Mouse (Mus musculus) ES-E14 (cell line): ENCODE results near the gene Zdhhc13. TPM values are rescaled to one million over a fixed set of nuclear protein-coding genes. Genes with fewer than 3 reads are reported as not detected.

Experiments used
- DNase-seq: peaks from one replicate; pipeline ENCODE4 v3.0.0-alpha.2; 2013; ENCODE audit warnings: low read depth, low spot score
- H3K27ac ChIP-seq: 2 replicates; pipeline ENCODE4 v1.5.1; 2012; ENCODE audit warnings: low read depth, mild to moderate bottlenecking, low read length, moderate library complexity, mixed read lengths; ENCODE audit not compliant: poor library complexity, insufficient read depth, severe bottlenecking
- H3K36me3 ChIP-seq: 2 replicates; pipeline ENCODE4 v1.6.1; 2012; ENCODE audit warnings: mild to moderate bottlenecking, low read length, moderate library complexity, mixed read lengths; ENCODE audit not compliant: control insufficient read depth, poor library complexity, insufficient read depth, severe bottlenecking
- H3K4me1 ChIP-seq, 2 experiments: fragments of 150-350 bp in 1 of 2; sonication (generic) in 1 of 2; 2 replicates each; pipeline ENCODE4 v1.6.1; 2012; ENCODE audit warnings: low read length in 2 of 2, mild to moderate bottlenecking in 1 of 2, mixed read lengths in 1 of 2; ENCODE audit not compliant: control insufficient read depth in 2 of 2, insufficient read depth in 2 of 2, poor library complexity in 1 of 2
- H3K4me3 ChIP-seq, 2 experiments: fragments of 150-350 bp in 1 of 2; sonication (generic) in 1 of 2; 2 replicates each; pipeline ENCODE4 v1.5.1; 2012; ENCODE audit warnings: low read length in 2 of 2, low read depth in 1 of 2, mild to moderate bottlenecking in 1 of 2, mixed read lengths in 1 of 2; ENCODE audit not compliant: insufficient read depth in 1 of 2, poor library complexity in 1 of 2, severe bottlenecking in 1 of 2
- H3K9ac ChIP-seq: 2 replicates; pipeline ENCODE4 v1.6.1; 2012; ENCODE audit warnings: low read depth, mild to moderate bottlenecking, low read length, mixed read lengths; ENCODE audit not compliant: poor library complexity, insufficient read depth, severe bottlenecking
- H3K9me3 ChIP-seq: fragments of 150-350 bp; sonication (generic); 2 replicates; pipeline ENCODE4 v1.6.1; 2012; ENCODE audit warnings: low read depth, mild to moderate bottlenecking, low read length; ENCODE audit not compliant: control insufficient read depth, insufficient read depth
- CHD2 ChIP-seq: IDR thresholded peaks from 2 replicates; pipeline ENCODE4 v1.6.1; 2014; ENCODE audit warnings: mild to moderate bottlenecking, low read depth, low read length, inconsistent platforms
- HCFC1 ChIP-seq: IDR thresholded peaks from 2 replicates; pipeline ENCODE4 v1.6.1; 2012; ENCODE audit warnings: low read length, inconsistent platforms, borderline replicate concordance; ENCODE audit not compliant: insufficient read depth
- MAFK ChIP-seq: IDR thresholded peaks from 2 replicates; pipeline ENCODE4 v1.6.1; 2014; ENCODE audit warnings: mild to moderate bottlenecking, low read depth, low read length, inconsistent platforms; ENCODE audit not compliant: insufficient read depth
- ZC3H11A ChIP-seq: IDR thresholded peaks from 2 replicates; pipeline ENCODE4 v1.6.1; 2012; ENCODE audit warnings: low read depth, mild to moderate bottlenecking, inconsistent platforms, low read length, borderline replicate concordance
- ZNF384 ChIP-seq: IDR thresholded peaks from 2 replicates; pipeline ENCODE4 v1.6.1; 2012; ENCODE audit warnings: low read depth, low read length, inconsistent platforms
- in situ Hi-C, 2 experiments: fragments of 600-800 bp; cut with MboI; formaldehyde crosslinking; loops; one replicate each; pipeline ENCODE4 v1.15.1; 2025; ENCODE audit warnings: low sequenced_read_pairs in 2 of 2, inconsistent platforms in 1 of 2; ENCODE audit not compliant: unreplicated experiment in 2 of 2
- total RNA-seq: library from RNA; depleted of rRNA; stranded (reverse); fragments of 300-350 nt; gene quantifications from 2 replicates; pipeline ENCODE4 v1.2.3, GENCODE M21; 2012

The Zdhhc13 gene
- total RNA-seq, 1 experiment = 58.0 TPM

- Histone ChIP-seq H3K36me3 (no peaks in the 10 kb centered on the region), H3K4me3 (no peak overlapping the region), H3K9ac (no peak overlapping the region), H3K27ac (no peak overlapping the region), H3K4me1 (no peaks in the 10 kb centered on the region), H3K9me3 (no peaks in the 10 kb centered on the region)
- TF ChIP-seq HCFC1 (no peak), ZNF384 (no peak), CHD2 (no peak), MAFK (no peak), ZC3H11A (no peak)
- DNase-seq = no peak
- in situ Hi-C loops = no loop called here
These were observed 10.9 kb upstream of the Zdhhc13 start for GRCm38 (mm10) chr7:48777721-48778504.

GRCm38 (mm10) chr7:48779110-48779509 lies 9.7 kb upstream of the Zdhhc13 start:
- H3K9me3 ChIP-seq = no peaks in the 10 kb centered on the region
- H3K36me3 ChIP-seq = no peaks in the 10 kb centered on the region
- no peak overlapping the region for H3K27ac ChIP-seq
- DNase-seq = no peak
- no peak overlapping the region for H3K4me3 ChIP-seq
- H3K9ac ChIP-seq = no peak overlapping the region
- in situ Hi-C loops = no loop called here
- TF ChIP-seq HCFC1 (no peak), CHD2 (no peak), ZC3H11A (no peak), MAFK (no peak), ZNF384 (no peak)
- H3K4me1 ChIP-seq = no peaks in the 10 kb centered on the region

GRCm38 (mm10) chr7:48782432-48782831 lies 6.4 kb upstream of the Zdhhc13 start:
- no peaks in the 10 kb centered on the region for H3K9me3 ChIP-seq
- in situ Hi-C loops = no loop called here

GRCm38 (mm10) chr7:48784773-48785523 lies 3.9 kb upstream of the Zdhhc13 start:
- in situ Hi-C loops = no loop called here
- Histone ChIP-seq H3K9me3 (no peaks in the 10 kb centered on the region), H3K4me3 (no peak overlapping the region), H3K27ac (no peak overlapping the region), H3K4me1 (peaks cover 0 to 3% of the 10 kb centered on the region in 2 experiments; a peak in 2 of 4 replicates), H3K9ac (no peak overlapping the region), H3K36me3 (no peaks in the 10 kb centered on the region)
- TF ChIP-seq MAFK (no peak), HCFC1 (no peak), ZNF384 (no peak), CHD2 (no peak), ZC3H11A (no peak)
- DNase-seq = no peak

More at GRCm38 (mm10) chr7:48782432-48782831, 6.4 kb upstream of the Zdhhc13 start:
- Histone ChIP-seq H3K36me3 (no peaks in the 10 kb centered on the region), H3K27ac (no peak overlapping the region), H3K9ac (no peak overlapping the region), H3K4me3 (no peak overlapping the region), H3K4me1 (no peaks in the 10 kb centered on the region)
- no peak for DNase-seq
- no peak for TF ChIP-seq MAFK
- TF ChIP-seq HCFC1 = no peak
- no peak for TF ChIP-seq CHD2
- no peak for TF ChIP-seq ZNF384
- no peak for TF ChIP-seq ZC3H11A
